Mouse (Mus musculus) hindbrain, embryonic 11.5 days (tissue): Measurements from ENCODE around the gene Abcb9. TPM values are rescaled to one million over a fixed set of nuclear protein-coding genes. Genes with fewer than 3 reads are reported as not detected.
"Not testable (repeated sequence)": the region's sequence is repeated elsewhere in the genome, so short reads cannot be mapped to it uniquely, and the experiment has no call there.

Experiments
- ATAC-seq: fragments of 200-750 bp; cut with Nextera tagmentation; 2 replicates; pipeline ENCODE4 v1.8.0; 2017; ENCODE audit warnings: mild to moderate bottlenecking, moderate TSS enrichment, moderate library complexity; ENCODE audit not compliant: low FRiP score
- DNase-seq: peaks from one replicate; pipeline ENCODE4 v3.0.0-alpha.2; 2015; ENCODE audit warnings: low spot score
- H3K27ac ChIP-seq: fragments of 300-500 bp; sonication (generic); 2 replicates; pipeline ENCODE4 v1.5.1; 2014; ENCODE audit warnings: mild to moderate bottlenecking, low read depth, low read length
- H3K27me3 ChIP-seq: fragments of 300-500 bp; sonication (generic); 2 replicates; pipeline ENCODE4 v1.6.1; 2014; ENCODE audit warnings: mild to moderate bottlenecking, low read length, moderate library complexity, mixed read lengths; ENCODE audit not compliant: control insufficient read depth, insufficient read depth
- H3K36me3 ChIP-seq: fragments of 300-500 bp; sonication (generic); 2 replicates; pipeline ENCODE4 v1.6.1; 2014; ENCODE audit warnings: mild to moderate bottlenecking, low read length, moderate library complexity, mixed read lengths; ENCODE audit not compliant: control insufficient read depth, insufficient read depth
- H3K4me1 ChIP-seq: fragments of 300-500 bp; sonication (generic); replicated peaks from 2 replicates; pipeline ENCODE4 v1.6.1; 2014; ENCODE audit warnings: low read length, mixed read lengths; ENCODE audit not compliant: control insufficient read depth, insufficient read depth
- H3K4me2 ChIP-seq: fragments of 300-500 bp; sonication (generic); replicated peaks from 2 replicates; pipeline ENCODE4 v1.6.1; 2014; ENCODE audit warnings: mild to moderate bottlenecking, low read depth, low read length
- H3K4me3 ChIP-seq: fragments of 300-500 bp; sonication (generic); 2 replicates; pipeline ENCODE4 v1.5.1; 2014; ENCODE audit warnings: low read depth, low read length
- H3K9ac ChIP-seq: fragments of 300-500 bp; sonication (generic); 2 replicates; pipeline ENCODE4 v1.6.1; 2014; ENCODE audit warnings: low read depth, low read length
- H3K9me3 ChIP-seq: fragments of 300-500 bp; sonication (generic); 2 replicates; pipeline ENCODE4 v1.6.1; 2016; ENCODE audit warnings: low read length; ENCODE audit not compliant: control insufficient read depth
- WGBS: fragments of 180-500 bp; shearing (Covaris S2); extraction: QIAGEN DNeasy Blood & Tissue Kit; methylation state at CpG from one replicate; pipeline ENCODE4 v1.1.7; 2014; 5-methylcytosine and 5-hydroxymethylcytosine counted together
- polyA plus RNA-seq: library from polyadenylated mRNA; unstranded; fragments of >200 nt; fragmentation: Nextera tagmentation; extraction: Ambion mirVana; gene quantifications from 2 replicates; pipeline ENCODE4 v1.2.1, GENCODE M21; 2014

Abcb9 gene
- polyA plus RNA-seq, 1 experiment from 2014 or later = 0.76 TPM

DNA sequence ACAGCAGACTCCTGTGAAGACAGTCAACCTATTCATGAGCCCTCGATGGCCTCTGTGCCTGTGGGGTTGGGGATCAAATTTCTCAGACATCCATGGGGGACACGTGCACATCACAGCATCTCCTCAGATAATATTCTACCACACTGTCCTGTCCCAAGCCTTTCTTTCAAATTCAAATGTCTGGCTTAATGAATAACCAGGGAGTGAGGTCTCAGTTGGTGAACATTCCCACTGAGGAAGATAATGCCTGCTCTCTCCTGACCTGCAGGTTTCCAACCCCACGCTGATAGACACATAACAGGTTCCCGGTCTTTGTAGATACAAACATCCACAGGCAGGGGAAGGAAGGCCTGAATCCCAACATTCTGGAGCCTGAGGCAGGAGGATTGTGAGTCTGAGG is 38.6 kb downstream of the Abcb9 start:
- ATAC-seq = no peak
- no peak overlapping the region for H3K4me3 ChIP-seq
- DNase-seq = no peak
- H3K4me2 ChIP-seq = no peak overlapping the region
- no peaks in the 10 kb centered on the region; the same call in 1 of the 2 replicates for H3K27me3 ChIP-seq
- H3K9me3 ChIP-seq = peaks cover 3% of the 10 kb centered on the region; the same call in 1 of the 2 replicates
- H3K9ac ChIP-seq = no peak overlapping the region
- 24% methylated on average over 4 of the region's 4 CpGs for WGBS
- no peak overlapping the region for H3K27ac ChIP-seq
- no peaks in the 10 kb centered on the region for H3K36me3 ChIP-seq
- no peaks in the 10 kb centered on the region for H3K4me1 ChIP-seq

DNA sequence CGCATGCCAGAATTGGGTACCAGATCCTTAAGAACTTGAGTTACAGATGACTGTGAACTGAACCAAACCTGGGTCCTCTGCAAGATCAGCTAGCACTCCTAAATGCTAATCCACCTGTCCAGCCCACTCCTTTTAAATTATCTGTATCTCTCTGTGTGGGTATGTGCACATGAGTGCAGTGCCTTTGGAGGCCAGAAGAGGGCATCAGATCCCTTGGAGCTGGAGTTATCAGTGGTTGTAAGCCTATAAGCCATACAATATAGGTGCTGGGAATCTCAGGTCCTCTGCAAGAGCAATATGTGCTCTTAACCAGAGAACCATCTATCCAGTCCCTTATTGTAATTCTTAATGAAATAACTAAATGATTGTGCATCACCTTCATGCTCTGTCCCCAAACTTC is 39.4 kb downstream of the Abcb9 start:
- ATAC-seq = no peak
- 97% methylated on average over 1 of the region's 1 CpGs for WGBS

DNA sequence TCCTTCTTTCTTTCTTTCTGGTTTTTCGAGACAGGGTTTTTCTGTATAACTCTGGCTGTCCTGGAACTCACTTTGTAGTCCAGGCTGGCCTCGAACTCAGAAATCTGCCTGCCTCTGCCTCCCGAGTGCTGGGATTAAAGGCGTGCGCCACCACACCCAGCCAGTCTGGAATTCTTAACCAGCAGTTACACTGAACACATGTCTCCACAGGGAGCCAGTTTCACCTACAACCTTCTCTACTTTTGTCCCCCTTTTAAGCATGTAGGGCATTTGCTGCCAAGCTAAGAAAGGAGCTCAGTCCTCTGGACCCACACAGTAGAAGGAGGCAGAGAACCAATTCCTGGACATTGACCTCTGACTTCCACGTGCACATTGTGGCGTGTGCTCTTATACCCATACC is 43.0 kb downstream of the Abcb9 start:
- not testable (repeated sequence) for DNase-seq, H3K9me3 ChIP-seq, H3K9ac ChIP-seq, H3K4me3 ChIP-seq, H3K4me1 ChIP-seq, H3K27ac ChIP-seq, H3K36me3 ChIP-seq, H3K4me2 ChIP-seq, H3K27me3 ChIP-seq, ATAC-seq
- WGBS = 95% methylated on average over 6 of the region's 7 CpGs

More for the DNA sequence above, 39.4 kb downstream of the Abcb9 start:
- no peaks in the 10 kb centered on the region for H3K36me3 ChIP-seq
- H3K9me3 ChIP-seq = peaks cover 3% of the 10 kb centered on the region; the same call in 1 of the 2 replicates
- no peak overlapping the region for H3K27ac ChIP-seq
- no peaks in the 10 kb centered on the region for H3K27me3 ChIP-seq
- no peak for DNase-seq
- no peak overlapping the region for H3K4me3 ChIP-seq
- no peak overlapping the region for H3K4me2 ChIP-seq
- H3K9ac ChIP-seq = no peak overlapping the region
- H3K4me1 ChIP-seq = no peaks in the 10 kb centered on the region

DNA sequence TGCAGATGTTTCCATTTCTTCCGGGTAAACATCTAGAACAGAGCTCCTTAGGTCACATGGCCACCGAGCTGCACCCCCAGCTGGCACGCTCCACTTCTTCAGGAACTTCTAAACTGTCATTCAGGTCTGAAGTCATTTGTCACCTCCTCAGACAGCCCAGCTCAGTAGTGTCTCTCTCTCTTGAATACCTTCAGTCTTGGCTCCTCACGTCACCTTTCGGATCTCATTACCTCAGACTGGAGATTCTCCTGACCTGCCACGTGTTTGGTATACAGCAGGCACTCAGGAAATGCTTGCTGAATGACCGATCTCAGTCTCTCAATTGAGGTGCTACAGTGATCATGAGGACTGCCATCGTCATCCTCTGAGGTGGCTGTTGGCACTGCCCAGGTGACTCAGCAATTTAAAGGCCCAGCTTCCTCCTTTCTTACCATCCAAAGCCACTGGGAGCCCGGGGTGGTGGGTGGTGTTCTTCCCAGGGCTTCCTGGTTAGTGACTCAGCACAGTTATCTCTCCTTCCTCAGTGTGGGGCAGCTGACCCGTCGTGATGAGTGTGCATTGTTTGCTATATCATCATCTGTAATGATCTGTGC is 43.6 kb downstream of the Abcb9 start:
- Histone ChIP-seq H3K4me1 (peaks cover 6% of the 10 kb centered on the region), H3K27me3 (no peaks in the 10 kb centered on the region), H3K9me3 (peaks cover 3% of the 10 kb centered on the region; the same call in 1 of the 2 replicates), H3K27ac (no peak overlapping the region), H3K4me2 (no peak overlapping the region), H3K36me3 (no peaks in the 10 kb centered on the region), H3K4me3 (no peak overlapping the region), H3K9ac (no peak overlapping the region)
- WGBS = 85% methylated on average over 11 of the region's 11 CpGs
- DNase-seq = no peak
- ATAC-seq = no peak

DNA sequence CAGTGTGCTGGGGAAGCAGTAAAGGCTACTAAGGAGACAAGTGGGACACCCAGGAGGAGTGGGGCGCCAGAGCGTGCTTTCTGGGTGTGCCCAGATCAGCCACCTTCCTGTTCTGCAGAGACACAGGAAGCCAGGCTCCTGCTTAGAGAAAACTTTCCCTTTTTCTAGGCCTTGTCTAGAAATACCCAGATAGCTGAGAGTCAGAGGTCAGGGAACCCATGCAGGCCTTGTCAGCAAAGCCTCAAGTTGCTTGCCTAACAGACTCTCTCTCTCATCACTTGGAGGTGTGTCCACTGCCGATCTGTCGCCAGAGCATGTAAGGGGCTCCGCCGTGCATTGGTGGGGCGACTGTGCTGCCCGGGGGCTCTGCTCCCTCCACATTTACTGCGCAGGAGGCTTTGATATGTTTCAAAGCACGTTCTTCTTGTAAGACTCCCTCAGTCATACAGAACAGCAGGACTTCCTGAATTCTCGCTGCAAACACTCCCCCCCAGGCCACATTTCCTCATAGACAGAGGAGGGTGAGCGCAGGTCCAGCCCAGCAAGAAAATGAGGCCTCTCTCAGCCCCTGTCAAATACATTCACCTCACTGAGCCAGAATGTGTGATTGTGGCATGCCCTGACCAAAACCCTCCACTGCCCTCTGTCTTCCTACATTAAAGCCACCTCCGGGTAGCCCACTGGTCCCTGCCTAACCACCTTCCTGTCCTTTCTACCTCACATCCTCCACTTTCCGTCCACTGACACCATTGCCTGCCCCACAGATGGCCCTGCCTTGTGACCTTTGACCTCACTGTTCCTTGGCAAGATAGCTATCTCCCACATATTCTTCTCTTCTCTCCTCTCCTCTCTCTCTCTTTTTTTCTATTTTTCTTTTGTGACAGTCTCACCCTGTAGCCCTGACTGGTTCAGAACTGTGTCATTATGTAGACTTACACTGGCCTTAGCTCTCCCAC is 45.2 kb downstream of the Abcb9 start:
- ATAC-seq (no peak), DNase-seq (no peak)
- Histone ChIP-seq H3K27me3 (no peaks in the 10 kb centered on the region), H3K27ac (peak overlapping the region; percentile 65), H3K36me3 (no peaks in the 10 kb centered on the region), H3K4me2 (no peak overlapping the region), H3K9ac (no peak overlapping the region), H3K9me3 (no peaks in the 10 kb centered on the region), H3K4me1 (peaks cover 6% of the 10 kb centered on the region), H3K4me3 (no peak overlapping the region)
- 47% methylated on average over 14 of the region's 14 CpGs for WGBS

DNA sequence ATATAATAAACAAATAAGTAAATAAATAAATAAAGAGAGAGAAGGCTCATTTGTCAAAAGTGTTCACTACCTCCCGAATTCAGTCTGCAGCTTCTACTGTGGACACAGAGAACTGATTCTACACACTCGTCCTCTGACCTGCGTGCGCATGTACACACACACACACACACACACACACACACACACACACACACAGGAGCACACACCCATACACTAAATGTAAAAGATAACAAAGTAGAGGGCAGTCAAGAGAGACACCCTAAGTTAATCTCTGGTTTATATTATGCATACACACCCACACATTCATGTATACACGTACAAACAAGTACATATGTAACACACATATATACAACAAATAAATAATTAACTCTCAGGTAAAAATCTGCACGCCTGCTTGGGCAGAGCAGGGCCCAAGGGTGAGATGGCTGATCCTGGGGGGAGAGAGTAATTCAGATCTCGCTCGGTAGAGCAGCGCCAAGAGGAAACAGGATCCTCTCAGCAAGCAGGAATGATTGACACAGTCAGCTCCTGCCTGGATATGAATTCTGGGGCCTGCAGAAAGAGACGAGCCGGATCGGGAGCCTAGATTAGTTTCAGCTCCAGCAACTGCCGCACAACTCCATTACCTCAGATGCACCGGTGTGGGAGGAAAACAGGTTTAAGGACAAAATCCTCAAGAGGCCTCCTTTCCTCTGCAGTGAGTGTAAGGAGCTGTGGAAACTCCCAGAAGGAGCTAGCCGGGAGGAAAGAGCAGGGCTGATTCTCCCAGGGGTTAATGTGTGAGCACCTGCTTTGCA is 46.2 kb downstream of the Abcb9 start:
- Histone ChIP-seq H3K9ac (no peak overlapping the region), H3K36me3 (no peaks in the 10 kb centered on the region), H3K9me3 (no peaks in the 10 kb centered on the region), H3K27me3 (no peaks in the 10 kb centered on the region), H3K4me1 (peaks cover 6% of the 10 kb centered on the region), H3K27ac (peak overlapping the region; percentile 65), H3K4me3 (no peak overlapping the region), H3K4me2 (no peak overlapping the region)
- DNase-seq (no peak), ATAC-seq (no peak)
- WGBS = 67% methylated on average over 15 of the region's 15 CpGs

DNA sequence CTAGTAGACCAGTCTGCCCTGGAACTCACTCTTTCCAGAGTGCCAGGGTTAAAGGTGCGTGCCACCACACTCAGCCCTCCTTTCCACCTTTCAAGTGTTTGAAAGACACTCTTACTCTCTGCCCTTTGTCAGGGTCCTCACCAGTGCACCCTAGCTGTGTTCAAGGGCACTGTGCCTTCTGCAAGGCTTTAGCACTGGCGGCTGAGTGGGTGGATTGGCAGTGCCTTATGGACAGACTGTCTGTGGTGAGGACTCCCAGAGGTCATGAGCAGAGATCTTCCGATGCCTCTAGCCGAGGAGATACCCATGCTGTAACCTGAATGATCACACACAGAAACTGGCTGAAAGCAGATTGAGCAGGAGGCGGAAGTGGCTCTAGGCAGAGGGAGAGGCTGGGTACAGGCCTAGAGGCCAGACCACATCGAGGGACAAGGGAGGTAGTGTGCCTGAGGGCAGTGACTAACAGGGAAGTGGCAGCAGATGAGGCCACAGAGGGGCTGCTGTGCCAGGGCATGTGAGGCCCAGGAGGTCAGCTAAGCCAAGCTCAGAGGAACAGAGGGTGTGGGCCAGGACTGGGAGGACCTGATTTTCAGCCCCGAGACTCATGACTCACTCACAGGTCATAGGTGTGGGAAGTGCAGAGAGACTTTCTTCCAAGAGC is 48.7 kb downstream of the Abcb9 start:
- Histone ChIP-seq H3K4me2 (no peak overlapping the region), H3K4me3 (no peak overlapping the region), H3K36me3 (no peaks in the 10 kb centered on the region), H3K9me3 (no peaks in the 10 kb centered on the region), H3K27ac (no peak overlapping the region), H3K9ac (no peak overlapping the region), H3K27me3 (no peaks in the 10 kb centered on the region), H3K4me1 (peaks cover 9% of the 10 kb centered on the region)
- no peak for ATAC-seq
- 81% methylated on average over 7 of the region's 7 CpGs for WGBS
- no peak for DNase-seq

DNA sequence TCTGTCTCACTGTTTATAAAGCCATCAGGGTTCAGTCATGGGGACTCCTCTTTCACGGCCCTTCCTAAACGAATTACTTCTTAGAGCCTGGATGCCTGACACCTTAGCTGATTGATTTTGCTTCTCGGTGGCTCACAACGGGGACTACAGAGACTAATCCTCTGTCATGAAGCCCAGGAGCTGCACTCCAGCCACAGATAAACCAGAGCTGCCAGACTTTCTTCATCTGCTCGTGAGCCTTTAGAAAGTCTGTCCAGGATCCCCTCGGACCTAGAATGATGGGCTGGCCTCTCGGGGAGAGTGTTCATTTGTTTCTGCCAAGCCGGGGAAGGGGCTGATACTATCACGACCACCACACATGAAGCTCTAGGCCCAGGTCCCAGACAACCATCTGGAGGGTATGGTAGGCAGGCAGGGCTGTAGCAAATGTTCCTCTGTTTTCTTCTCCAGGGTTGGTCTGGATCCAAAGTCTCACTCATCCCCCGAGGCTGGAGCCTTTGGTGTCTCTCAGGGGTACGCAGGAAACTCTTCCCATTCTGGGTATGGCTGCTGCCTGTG is 50.1 kb downstream of the Abcb9 start:
- Histone ChIP-seq H3K36me3 (no peaks in the 10 kb centered on the region), H3K4me2 (no peak overlapping the region), H3K9ac (no peak overlapping the region), H3K27ac (no peak overlapping the region), H3K9me3 (no peaks in the 10 kb centered on the region), H3K27me3 (no peaks in the 10 kb centered on the region), H3K4me3 (no peak overlapping the region), H3K4me1 (peaks cover 9% of the 10 kb centered on the region)
- ATAC-seq (no peak), DNase-seq (no peak)
- WGBS = 28% methylated on average over 11 of the region's 11 CpGs
